Mouse (Mus musculus): ENCODE measurements around the gene Bcl2l13.

Bcl2l13 gene

GRCm38 (mm10) chr6:120929421-120929820 lies 93.4 kb downstream of the Bcl2l13 start:
- in situ Hi-C loops (cut with MboI), result no loop called here

- in situ Hi-C loops (cut with MboI), result no loop called here
Measured at GRCm38 (mm10) chr6:120930450-120931306, 94.7 kb downstream of the Bcl2l13 start.

GRCm38 (mm10) chr6:120932597-120932996 lies 96.6 kb downstream of the Bcl2l13 start:
- in situ Hi-C loops (cut with MboI), result no loop called here

DNA sequence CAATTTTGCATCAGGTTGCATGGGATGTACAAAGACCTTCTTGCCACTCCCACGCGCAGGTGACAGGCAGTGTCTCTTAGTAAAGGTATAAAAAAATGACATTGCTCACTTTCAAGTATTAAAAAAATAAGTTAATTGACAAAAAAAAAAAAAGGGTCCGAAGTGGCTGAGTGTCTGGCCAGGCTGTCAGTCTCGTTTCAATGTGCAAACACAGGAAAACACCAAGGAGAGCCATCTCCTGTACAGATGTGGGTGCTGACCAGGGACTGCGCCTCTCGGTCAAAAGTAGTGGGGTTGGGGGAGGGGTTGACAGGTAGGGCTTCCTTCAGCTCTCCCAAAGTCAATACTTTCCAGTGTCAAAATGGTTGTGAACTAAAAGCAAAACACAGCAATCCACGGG lies 97.7 kb downstream of the Bcl2l13 start:
- in situ Hi-C loops (cut with MboI), result no loop called here

- in situ Hi-C loops (cut with MboI), result no loop called here
Measured at GRCm38 (mm10) chr6:120934176-120934575, 98.2 kb downstream of the Bcl2l13 start.

GRCm38 (mm10) chr6:120937104-120937617 lies 101.1 kb downstream of the Bcl2l13 start:
- in situ Hi-C loops (cut with MboI), result no loop called here

DNA sequence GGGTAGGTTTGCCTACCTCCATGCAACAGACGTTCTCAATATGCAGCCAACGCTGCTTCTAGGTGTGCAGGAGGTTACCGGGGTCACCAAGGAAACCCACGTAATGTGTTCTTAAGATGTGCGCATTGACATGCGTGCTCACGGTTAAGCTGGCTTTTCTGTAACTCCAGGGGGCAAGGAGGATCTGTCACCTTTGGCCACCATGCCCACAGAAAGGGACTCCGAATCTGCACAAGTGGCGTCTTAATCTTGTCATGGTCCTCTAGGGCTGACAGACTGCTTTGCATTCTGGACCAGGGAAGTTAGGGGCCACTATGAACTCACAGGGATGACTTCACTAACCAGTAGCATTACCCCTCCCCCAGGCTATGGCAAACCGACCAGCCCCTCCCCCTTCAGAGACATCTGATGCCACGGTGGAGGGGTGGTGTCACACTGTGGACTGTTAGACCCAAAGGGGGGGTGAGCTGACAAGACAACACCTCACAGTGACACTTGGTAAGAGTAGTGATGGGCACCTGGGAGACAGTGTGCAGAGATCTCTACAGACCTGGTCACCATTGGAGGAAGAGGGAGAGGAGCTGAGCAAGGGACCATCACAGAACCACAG lies 102.1 kb downstream of the Bcl2l13 start:
- in situ Hi-C loops (cut with MboI), result no loop called here

DNA sequence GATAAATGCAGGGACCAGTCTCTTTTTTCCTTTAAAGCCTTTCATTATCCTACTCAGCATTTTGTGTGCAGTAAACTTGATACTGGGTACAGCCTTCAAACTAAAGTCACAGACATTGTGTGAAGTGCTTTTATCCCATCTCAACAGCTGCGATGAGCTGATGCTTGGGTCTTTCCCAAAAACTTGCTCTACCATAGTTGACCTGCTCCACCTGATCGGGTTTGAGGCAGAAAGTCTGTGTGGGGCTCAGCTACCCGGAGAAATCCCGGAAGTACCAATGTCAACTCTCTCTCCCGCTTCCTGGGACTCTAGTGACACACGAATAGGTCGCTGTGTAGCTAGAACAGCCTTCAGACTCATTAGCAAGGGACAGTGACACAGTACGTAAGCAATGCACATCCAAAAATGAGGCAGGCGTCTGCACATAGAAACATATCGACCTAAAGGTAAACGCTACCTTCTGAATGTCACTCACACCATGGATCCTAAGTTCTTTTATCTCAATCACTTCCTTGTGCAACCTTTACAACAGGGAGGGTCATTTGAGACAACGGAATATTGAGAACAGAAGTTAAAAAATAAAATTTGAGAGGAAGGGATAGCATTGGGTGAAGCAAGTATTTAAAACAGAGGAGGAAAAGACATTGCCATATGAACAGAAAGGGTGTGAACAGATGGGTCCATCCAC lies 102.9 kb downstream of the Bcl2l13 start:
- in situ Hi-C loops (cut with MboI), result no loop called here

DNA sequence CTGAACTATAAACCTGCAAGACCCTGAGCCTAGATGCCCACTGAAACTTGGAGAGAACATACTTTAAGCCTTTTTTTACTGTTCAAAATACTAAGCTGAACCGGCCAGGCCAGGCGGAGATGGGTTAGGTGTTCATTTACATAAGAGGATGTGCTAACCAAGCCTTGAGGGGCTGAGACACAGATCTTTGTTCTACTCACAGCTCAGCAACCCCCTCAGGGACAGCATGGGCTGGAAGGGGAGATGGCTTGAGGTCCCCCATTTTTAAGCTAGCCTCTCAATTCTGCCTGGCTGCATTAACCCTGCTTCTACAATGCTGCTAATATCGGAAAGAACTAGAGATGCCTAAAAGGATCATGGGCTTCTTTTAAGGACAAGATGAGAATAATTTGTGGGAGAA lies 103.8 kb downstream of the Bcl2l13 start:
- in situ Hi-C loops (cut with MboI), result no loop called here

- in situ Hi-C loops (cut with MboI), result no loop called here
Measured at GRCm38 (mm10) chr6:120940446-120941083, 104.6 kb downstream of the Bcl2l13 start.

DNA sequence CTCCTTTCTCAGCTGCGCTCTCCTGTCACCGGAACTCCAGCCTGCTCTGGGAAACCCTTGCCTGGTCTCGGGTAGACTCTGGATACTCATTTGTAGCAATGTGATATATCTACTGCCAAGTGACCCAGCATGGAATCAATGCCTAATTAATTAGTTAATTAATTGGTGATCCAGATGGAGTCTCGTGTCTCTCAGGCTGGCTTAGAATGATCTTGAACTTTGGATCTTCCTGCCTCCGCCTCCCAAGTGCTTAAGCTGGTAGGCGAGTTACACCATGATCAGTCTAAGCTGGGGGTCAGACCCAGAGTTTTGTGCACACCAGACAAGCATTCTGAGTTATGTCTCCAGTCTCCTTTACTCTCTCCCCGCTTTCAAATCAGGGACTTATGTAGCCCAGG lies 105.1 kb downstream of the Bcl2l13 start:
- in situ Hi-C loops (cut with MboI), result no loop called here

GRCm38 (mm10) chr6:120941575-120941974 lies 105.6 kb downstream of the Bcl2l13 start:
- in situ Hi-C loops (cut with MboI), result no loop called here
